Mouse (Mus musculus): Measurements from ENCODE around the gene Agps. TPM values are rescaled to one million over a fixed set of nuclear protein-coding genes. Genes with fewer than 3 reads are reported as not detected.

Agps gene
- total and polyA plus RNA-seq, 2 experiments from 2014 or later: 12.6 to 43.6 TPM

GRCm38 (mm10) chr2:75852483-75852882 is 20.5 kb downstream of the Agps start:
- no peak for DNase-seq
- Histone ChIP-seq H3K4me3 (ENCODE audit: low read depth, low read length) (no peak overlapping the region), H3K27ac (ENCODE audit: low read depth, low read length) (no peak overlapping the region), H3K36me3 (ENCODE audit: insufficient read depth) (peaks cover 10% of the 10 kb centered on the region), H3K4me1 (ENCODE audit: insufficient read depth) (no peaks in the 10 kb centered on the region), H3K9me3 (ENCODE audit: low read length) (no peaks in the 10 kb centered on the region), H3K4me2 (ENCODE audit: low read depth) (no peak overlapping the region), H3K27me3 (ENCODE audit: insufficient read depth, low read length) (no peaks in the 10 kb centered on the region), H3K9ac (no peak overlapping the region)
- TF ChIP-seq CTCF (IDR thresholded peaks at IDR 0.05; ENCODE audit: low read depth): no peak
- 96% methylated on average over 2 of the region's 2 CpGs for WGBS
- ATAC-seq: no peak

DNA sequence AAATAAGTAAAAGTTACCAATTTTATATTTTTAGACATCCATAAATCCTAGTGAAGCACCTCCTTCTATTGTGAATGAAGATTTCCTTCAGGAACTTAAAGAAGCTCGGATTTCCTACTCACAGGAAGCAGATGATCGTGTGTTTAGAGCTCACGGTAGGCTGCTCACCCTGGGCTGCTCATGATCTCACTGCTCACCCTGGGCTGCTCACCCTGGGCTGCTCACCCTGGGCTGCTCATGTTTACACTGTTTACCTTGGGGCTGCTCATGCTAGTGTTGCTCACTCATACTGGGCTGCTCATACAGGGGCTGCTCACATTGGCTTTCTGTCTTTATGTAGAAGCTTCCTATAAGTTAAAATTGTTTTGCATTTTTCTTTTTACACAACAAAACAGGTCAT is 22.2 kb downstream of the Agps start:
- TF ChIP-seq CTCF (IDR thresholded peaks at IDR 0.05; ENCODE audit: low read depth): no peak
- 69% methylated on average over 3 of the region's 3 CpGs for WGBS

GRCm38 (mm10) chr2:75861115-75861514 is 29.1 kb downstream of the Agps start:
- WGBS: 94% methylated on average over 3 of the region's 3 CpGs
- peaks cover 15% of the 10 kb centered on the region for H3K36me3 ChIP-seq (ENCODE audit: insufficient read depth)

More for the DNA sequence above, 22.2 kb downstream of the Agps start:
- H3K4me2 ChIP-seq (ENCODE audit: low read depth): no peak overlapping the region
- no peak for ATAC-seq
- H3K4me3 ChIP-seq (ENCODE audit: low read depth, low read length): no peak overlapping the region
- H3K27me3 ChIP-seq (ENCODE audit: insufficient read depth, low read length): no peaks in the 10 kb centered on the region
- H3K27ac ChIP-seq (ENCODE audit: low read depth, low read length): no peak overlapping the region
- DNase-seq: no peak
- H3K9ac ChIP-seq: no peak overlapping the region
- H3K36me3 ChIP-seq (ENCODE audit: insufficient read depth): peaks cover 15% of the 10 kb centered on the region
- no peaks in the 10 kb centered on the region for H3K9me3 ChIP-seq (ENCODE audit: low read length)
- H3K4me1 ChIP-seq (ENCODE audit: insufficient read depth): no peaks in the 10 kb centered on the region

GRCm38 (mm10) chr2:75869604-75870003 is 37.6 kb downstream of the Agps start:
- no peak for ATAC-seq
- whole genome bisulfite sequencing: 88% methylated on average over 2 of the region's 2 CpGs

More at GRCm38 (mm10) chr2:75861115-75861514, 29.1 kb downstream of the Agps start:
- no peak for ATAC-seq
- Histone ChIP-seq H3K4me1 (ENCODE audit: insufficient read depth) (no peaks in the 10 kb centered on the region), H3K9ac (no peak overlapping the region), H3K27ac (ENCODE audit: low read depth, low read length) (no peak overlapping the region), H3K4me2 (ENCODE audit: low read depth) (no peak overlapping the region), H3K9me3 (ENCODE audit: low read length) (no peaks in the 10 kb centered on the region), H3K27me3 (ENCODE audit: insufficient read depth, low read length) (no peaks in the 10 kb centered on the region), H3K4me3 (ENCODE audit: low read depth, low read length) (no peak overlapping the region)
- no peak for TF ChIP-seq CTCF (IDR thresholded peaks at IDR 0.05; ENCODE audit: low read depth)
- no peak for DNase-seq

DNA sequence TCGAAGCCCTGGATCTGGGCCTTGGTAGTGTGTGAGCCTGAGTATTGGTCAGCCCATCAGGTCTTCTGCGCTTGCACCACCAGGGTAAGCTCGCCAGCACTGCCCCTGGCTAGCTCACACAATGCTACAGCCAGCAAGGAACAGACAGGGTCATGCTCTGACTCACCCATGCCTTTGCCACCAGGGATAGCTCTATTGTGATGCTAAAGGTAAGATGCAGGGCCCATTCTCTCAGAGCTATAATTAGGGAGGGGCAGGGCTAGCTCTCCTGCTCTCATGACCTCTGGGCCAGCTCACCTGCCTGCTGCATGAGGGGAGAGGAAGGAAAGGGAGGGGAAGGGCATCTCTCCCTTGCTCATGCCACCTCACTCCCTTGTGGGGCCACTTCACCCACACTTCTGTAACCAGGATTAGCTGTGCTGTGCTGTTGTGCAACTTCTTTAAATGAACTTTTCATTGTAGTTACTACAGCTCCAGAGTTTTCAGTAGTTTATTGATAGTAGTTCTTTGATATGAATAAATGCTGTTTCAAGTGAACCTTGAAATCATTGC is 42.1 kb downstream of the Agps start:
- WGBS: 49% methylated on average over 3 of the region's 3 CpGs
- Histone ChIP-seq H3K27me3 (ENCODE audit: insufficient read depth, low read length) (no peaks in the 10 kb centered on the region), H3K36me3 (ENCODE audit: insufficient read depth) (peaks cover 9% of the 10 kb centered on the region; the same call in 1 of the 2 replicates), H3K4me2 (ENCODE audit: low read depth) (no peak overlapping the region), H3K9ac (no peak overlapping the region), H3K4me1 (ENCODE audit: insufficient read depth) (no peaks in the 10 kb centered on the region), H3K4me3 (ENCODE audit: low read depth, low read length) (no peak overlapping the region), H3K27ac (ENCODE audit: low read depth, low read length) (no peak overlapping the region), H3K9me3 (ENCODE audit: low read length) (no peaks in the 10 kb centered on the region)
- no peak for TF ChIP-seq CTCF (IDR thresholded peaks at IDR 0.05; ENCODE audit: low read depth)
- DNase-seq (no peak), ATAC-seq (no peak)

More at GRCm38 (mm10) chr2:75869604-75870003, 37.6 kb downstream of the Agps start:
- H3K27ac ChIP-seq (ENCODE audit: low read depth, low read length): no peak overlapping the region
- H3K4me1 ChIP-seq (ENCODE audit: insufficient read depth): no peaks in the 10 kb centered on the region
- H3K9ac ChIP-seq: no peak overlapping the region
- TF ChIP-seq CTCF (IDR thresholded peaks at IDR 0.05; ENCODE audit: low read depth): no peak
- no peak for DNase-seq
- no peak overlapping the region for H3K4me3 ChIP-seq (ENCODE audit: low read depth, low read length)
- peaks cover 15% of the 10 kb centered on the region for H3K36me3 ChIP-seq (ENCODE audit: insufficient read depth)
- H3K27me3 ChIP-seq (ENCODE audit: insufficient read depth, low read length): no peaks in the 10 kb centered on the region
- no peaks in the 10 kb centered on the region for H3K9me3 ChIP-seq (ENCODE audit: low read length)
- H3K4me2 ChIP-seq (ENCODE audit: low read depth): no peak overlapping the region

DNA sequence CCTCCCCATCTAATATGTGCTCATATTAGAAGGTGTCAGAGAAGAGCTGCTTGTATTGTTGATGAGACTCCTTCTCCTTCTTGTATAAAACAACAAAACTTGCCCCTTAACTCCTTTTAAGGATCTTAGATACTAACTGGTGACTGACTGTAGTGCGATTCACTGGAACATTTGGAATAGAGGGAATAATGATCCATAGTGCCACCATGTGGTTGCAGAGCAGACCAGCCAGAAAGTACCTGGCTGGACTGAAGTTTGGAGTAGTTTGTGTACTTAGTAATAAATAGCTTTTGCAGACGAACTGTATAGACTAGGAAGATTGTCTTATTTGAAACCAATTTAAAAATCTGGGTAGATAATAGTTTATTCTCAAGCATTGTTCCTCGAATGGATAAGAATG is 47.8 kb downstream of the Agps start:
- no peak for ATAC-seq
- peak; percentile 41 for DNase-seq
- Histone ChIP-seq H3K36me3 (ENCODE audit: insufficient read depth) (no peaks in the 10 kb centered on the region), H3K9ac (no peak overlapping the region), H3K27me3 (ENCODE audit: insufficient read depth, low read length) (no peaks in the 10 kb centered on the region), H3K4me3 (ENCODE audit: low read depth, low read length) (no peak overlapping the region), H3K4me1 (ENCODE audit: insufficient read depth) (no peaks in the 10 kb centered on the region), H3K27ac (ENCODE audit: low read depth, low read length) (no peak overlapping the region), H3K4me2 (ENCODE audit: low read depth) (no peak overlapping the region), H3K9me3 (ENCODE audit: low read length) (no peaks in the 10 kb centered on the region)
- peak; percentile 67 for TF ChIP-seq CTCF (IDR thresholded peaks at IDR 0.05; ENCODE audit: low read depth)
- WGBS: 48% methylated on average over 3 of the region's 3 CpGs

GRCm38 (mm10) chr2:75883543-75883942 is 51.6 kb downstream of the Agps start:
- no peak overlapping the region for H3K9ac ChIP-seq
- peak; percentile 61 for DNase-seq
- no peak overlapping the region for H3K4me2 ChIP-seq (ENCODE audit: low read depth)
- no peaks in the 10 kb centered on the region for H3K9me3 ChIP-seq (ENCODE audit: low read length)
- H3K27me3 ChIP-seq (ENCODE audit: insufficient read depth, low read length): no peaks in the 10 kb centered on the region
- WGBS: 55% methylated on average over 1 of the region's 1 CpGs
- H3K27ac ChIP-seq (ENCODE audit: low read depth, low read length): no peak overlapping the region
- H3K4me1 ChIP-seq (ENCODE audit: insufficient read depth): no peaks in the 10 kb centered on the region
- no peaks in the 10 kb centered on the region; the same call in 1 of the 2 replicates for H3K36me3 ChIP-seq (ENCODE audit: insufficient read depth)
- no peak overlapping the region for H3K4me3 ChIP-seq (ENCODE audit: low read depth, low read length)
- ATAC-seq: no peak
- peak; percentile 80 for TF ChIP-seq CTCF (IDR thresholded peaks at IDR 0.05; ENCODE audit: low read depth)

Data from forebrain, postnatal 0 days (tissue).